ENCODE assay signal across 15 mouse cellular contexts in the genomic region with DNA sequence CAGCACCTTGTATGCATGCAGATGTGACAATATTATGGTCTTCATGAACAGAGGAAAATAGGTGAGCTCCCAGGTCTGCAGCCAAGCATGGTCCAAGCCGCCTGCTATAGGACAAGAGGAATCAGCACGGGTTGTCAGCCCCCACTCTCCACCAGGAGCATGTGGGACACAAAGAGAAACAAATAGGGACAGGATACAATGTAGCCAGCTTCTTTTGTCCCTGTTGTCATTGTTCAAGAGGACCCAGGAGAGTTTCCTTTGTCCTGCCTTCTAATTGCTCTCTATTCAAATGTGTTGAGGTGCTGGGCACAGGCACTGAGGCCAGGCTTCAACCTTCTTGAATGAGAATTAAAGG.
A peak's percentile ranks its signal among the peaks of the same experiment; 100 is the strongest.
DNase-seq lines count a peak whose midpoint lies in the region; ATAC-seq and TF ChIP-seq lines count a peak whose summit lies in the region.
"Had no signal": no experiment of that assay in that cellular context is flagged by ENCODE, and none has a peak within 500 bp of the region (broad histone marks: within the 10 kb centered on the region; RNA-seq: fewer than 3 reads in every experiment).

No protein-coding gene starts in this region.

- no peak overlapping the region for H3K4me3 ChIP-seq in neural tube, embryonic 12.5 days
- H3K4me3 ChIP-seq in forebrain, embryonic 16.5 days (replicated peaks; ENCODE audit: low read length) = no peak overlapping the region
- no peak overlapping the region for H3K4me3 ChIP-seq in hindbrain, postnatal 0 days (ENCODE audit: low read length)
- no peak overlapping the region for H3K4me3 ChIP-seq in neural tube, embryonic 15.5 days (replicated peaks)
- H3K4me3 ChIP-seq: limb, embryonic 15.5 days had no signal

- ATAC-seq in neural tube, embryonic 12.5 days (ENCODE audit: low FRiP score, low read depth) = peak; percentile 61; the same call in 1 of the 2 replicates
- peak; percentile 21; the same call in 1 of the 2 replicates for ATAC-seq in forebrain, embryonic 16.5 days
- ATAC-seq in hindbrain, postnatal 0 days = peak; percentile 44
- ATAC-seq in neural tube, embryonic 15.5 days (ENCODE audit: low FRiP score) = peak; percentile 69
- ATAC-seq: liver, postnatal 0 days had no signal

- no peak for DNase-seq in neural tube, embryonic 10.5 days (ENCODE audit: extremely low spot score, low spot score)
- no peak for DNase-seq in hindbrain, postnatal 0 days (ENCODE audit: low spot score)
- DNase-seq in frontal cortex, postnatal 25 days (ENCODE audit: low spot score in 2 of 2) = no peak
- DNase-seq in adrenal gland, adult 8-10 months = no peak
- DNase-seq in layer of hippocampus, postnatal 36 days = no peak
- DNase-seq: adrenal gland, postnatal 14 days; cerebellum, adult 9-10 months; kidney, adult 9 months; kidney, postnatal 4 days; liver, postnatal 0 days; thymus, adult 18-20 months had no signal

- no peak overlapping the region for H3K27ac ChIP-seq in neural tube, embryonic 12.5 days
- H3K27ac ChIP-seq in forebrain, embryonic 16.5 days (ENCODE audit: low read length) = peak overlapping the region; percentile 72; the same call in 1 of the 2 replicates
- H3K27ac ChIP-seq in hindbrain, postnatal 0 days = peak overlapping the region; percentile 75
- peak overlapping the region; percentile 73 for H3K27ac ChIP-seq in neural tube, embryonic 15.5 days (replicated peaks)
- H3K27ac ChIP-seq: limb, embryonic 15.5 days had no signal

- H3K9me3 ChIP-seq in neural tube, embryonic 12.5 days = no peaks in the 10 kb centered on the region
- no peaks in the 10 kb centered on the region for H3K9me3 ChIP-seq in forebrain, embryonic 16.5 days (ENCODE audit: control insufficient read depth, low read length)
- H3K9me3 ChIP-seq in hindbrain, postnatal 0 days (ENCODE audit: low read length) = no peaks in the 10 kb centered on the region
- no peaks in the 10 kb centered on the region for H3K9me3 ChIP-seq in neural tube, embryonic 15.5 days (replicated peaks)
- H3K9me3 ChIP-seq: limb, embryonic 15.5 days had no signal

- no peaks in the 10 kb centered on the region for H3K36me3 ChIP-seq in neural tube, embryonic 12.5 days
- H3K36me3 ChIP-seq in forebrain, embryonic 16.5 days (ENCODE audit: control insufficient read depth, insufficient read depth) = no peaks in the 10 kb centered on the region
- H3K36me3 ChIP-seq in hindbrain, postnatal 0 days (ENCODE audit: insufficient read depth, low read length) = no peaks in the 10 kb centered on the region
- no peaks in the 10 kb centered on the region for H3K36me3 ChIP-seq in neural tube, embryonic 15.5 days
- H3K36me3 ChIP-seq: limb, embryonic 15.5 days had no signal

- peaks cover 7% of the 10 kb centered on the region for H3K4me1 ChIP-seq in neural tube, embryonic 12.5 days
- H3K4me1 ChIP-seq in forebrain, embryonic 16.5 days (replicated peaks; ENCODE audit: control insufficient read depth, insufficient read depth, low read length) = peaks cover 7% of the 10 kb centered on the region
- no peaks in the 10 kb centered on the region for H3K4me1 ChIP-seq in hindbrain, postnatal 0 days (ENCODE audit: insufficient read depth, low read length)
- H3K4me1 ChIP-seq in neural tube, embryonic 15.5 days = peaks cover 10% of the 10 kb centered on the region
- H3K4me1 ChIP-seq: limb, embryonic 15.5 days had no signal

- no peak overlapping the region for H3K4me2 ChIP-seq in neural tube, embryonic 12.5 days (replicated peaks)
- H3K4me2 ChIP-seq in forebrain, embryonic 16.5 days (ENCODE audit: low read length) = no peak overlapping the region
- no peak overlapping the region for H3K4me2 ChIP-seq in hindbrain, postnatal 0 days (ENCODE audit: low read depth, low read length)
- H3K4me2 ChIP-seq in neural tube, embryonic 15.5 days = no peak overlapping the region
- H3K4me2 ChIP-seq: limb, embryonic 15.5 days had no signal

- no peak for TF ChIP-seq CTCF in hindbrain, postnatal 0 days (IDR thresholded peaks at IDR 0.05; ENCODE audit: low read depth)

- WGBS in neural tube, embryonic 12.5 days = 18% methylated on average over 2 of the region's 2 CpGs
- 7% methylated on average over 2 of the region's 2 CpGs for WGBS in forebrain, embryonic 16.5 days
- WGBS in hindbrain, postnatal 0 days = 20% methylated on average over 2 of the region's 2 CpGs
- WGBS in neural tube, embryonic 15.5 days = 10% methylated on average over 2 of the region's 2 CpGs

- no peaks in the 10 kb centered on the region for H3K27me3 ChIP-seq in neural tube, embryonic 12.5 days (replicated peaks)
- no peaks in the 10 kb centered on the region for H3K27me3 ChIP-seq in forebrain, embryonic 16.5 days (replicated peaks; ENCODE audit: control insufficient read depth, insufficient read depth, low read length)
- no peaks in the 10 kb centered on the region for H3K27me3 ChIP-seq in hindbrain, postnatal 0 days (ENCODE audit: insufficient read depth, low read length)
- H3K27me3 ChIP-seq in neural tube, embryonic 15.5 days (replicated peaks) = no peaks in the 10 kb centered on the region
- H3K27me3 ChIP-seq: limb, embryonic 15.5 days had no signal

- no peak overlapping the region for H3K9ac ChIP-seq in neural tube, embryonic 12.5 days
- H3K9ac ChIP-seq in forebrain, embryonic 16.5 days (replicated peaks; ENCODE audit: low read depth, low read length) = no peak overlapping the region
- no peak overlapping the region for H3K9ac ChIP-seq in hindbrain, postnatal 0 days (replicated peaks; ENCODE audit: low read length)
- no peak overlapping the region for H3K9ac ChIP-seq in neural tube, embryonic 15.5 days (replicated peaks)
- H3K9ac ChIP-seq: limb, embryonic 15.5 days; liver, postnatal 0 days had no signal
